Mouse (Mus musculus): ENCODE data around the gene Phc3. TPM values are rescaled to one million over a fixed set of nuclear protein-coding genes. Genes with fewer than 3 reads are reported as not detected.

Gene Phc3
- total and polyA plus RNA-seq, 3 experiments: 3.2 to 11.4 TPM; not detected in 1

GRCm38 (mm10) chr3:30896721-30897120, 72.5 kb downstream of the Phc3 start:
- no peaks in the 10 kb centered on the region for H3K9me3 ChIP-seq (replicated peaks; ENCODE audit: insufficient read depth, low read length)
- no peak for TF ChIP-seq USF1 (IDR thresholded peaks at IDR 0.05; ENCODE audit: low read depth, low read length)
- no peak for TF ChIP-seq MYC (IDR thresholded peaks at IDR 0.05; ENCODE audit: low read depth, low read length)
- no peak for TF ChIP-seq NELFE (IDR thresholded peaks at IDR 0.05; ENCODE audit: low read depth, low read length)
- no peak for TF ChIP-seq MYB (IDR thresholded peaks at IDR 0.05; ENCODE audit: low read depth, low read length)
- TF ChIP-seq POLR2AphosphoS2 (IDR thresholded peaks at IDR 0.05; ENCODE audit: low read length): no peak
- no peak for TF ChIP-seq ELF1 (IDR thresholded peaks at IDR 0.05; ENCODE audit: low read depth, low read length)
- no peak for TF ChIP-seq NRF1 (IDR thresholded peaks at IDR 0.05; ENCODE audit: insufficient read depth, low read depth, low read length, poor library complexity, severe bottlenecking)
- no peak for TF ChIP-seq GABPA (IDR thresholded peaks at IDR 0.05; ENCODE audit: low read depth, low read length)
- no peak for TF ChIP-seq JUND (IDR thresholded peaks at IDR 0.05; ENCODE audit: low read depth, low read length)
- no peak for TF ChIP-seq ZMIZ1 (IDR thresholded peaks at IDR 0.05; ENCODE audit: low read depth, low read length)
- no peak for TF ChIP-seq MAFK (IDR thresholded peaks at IDR 0.05; ENCODE audit: borderline replicate concordance, low read depth, low read length)
- no peak for TF ChIP-seq MAZ (IDR thresholded peaks at IDR 0.05; ENCODE audit: low read depth, low read length)
- no peak for TF ChIP-seq MXI1 (IDR thresholded peaks at IDR 0.05; ENCODE audit: low read depth, low read length)
- TF ChIP-seq POLR2A (IDR thresholded peaks at IDR 0.05; ENCODE audit: control insufficient read depth in 1 of 2, insufficient read depth in 1 of 2, low read depth in 1 of 2, low read length in 2 of 2, poor library complexity in 1 of 2): no peak
- TF ChIP-seq TBP (IDR thresholded peaks at IDR 0.05; ENCODE audit: low read depth, low read length): no peak
- no peak for TF ChIP-seq MAX (IDR thresholded peaks at IDR 0.05; ENCODE audit: low read length)
- TF ChIP-seq BHLHE40 (IDR thresholded peaks at IDR 0.05; ENCODE audit: borderline replicate concordance, low read depth, low read length): no peak
- TF ChIP-seq RCOR1 (IDR thresholded peaks at IDR 0.05; ENCODE audit: low read depth, low read length): no peak
- TF ChIP-seq ZNF384 (IDR thresholded peaks at IDR 0.05; ENCODE audit: low read depth, low read length): no peak
- no peak for TF ChIP-seq USF2 (IDR thresholded peaks at IDR 0.05; ENCODE audit: borderline replicate concordance in 1 of 2, insufficient read depth in 1 of 2, low read depth in 1 of 2, low read length in 2 of 2)
- H3K79me2 ChIP-seq (ENCODE audit: control insufficient read depth, insufficient read depth, low read length, poor library complexity): no peaks in the 10 kb centered on the region
- no peaks in the 10 kb centered on the region for H3K27me3 ChIP-seq (ENCODE audit: control insufficient read depth in 1 of 2, insufficient read depth in 2 of 2, low read length in 2 of 2)
- H3K9ac ChIP-seq (ENCODE audit: control insufficient read depth, low read depth, low read length, poor library complexity, severe bottlenecking): no peak overlapping the region
- no peak overlapping the region for H3K4me3 ChIP-seq (ENCODE audit: control insufficient read depth in 1 of 2, insufficient read depth in 1 of 2, low read depth in 2 of 2, low read length in 2 of 2)
- no peak for DNase-seq (ENCODE audit: low read depth, low spot score)
- peaks cover 0 to 2% of the 10 kb centered on the region in 2 experiments; a peak in 2 of 4 replicates for H3K36me3 ChIP-seq (ENCODE audit: control insufficient read depth in 1 of 2, insufficient read depth in 2 of 2, low read length in 2 of 2)
- 0 out of 4 replicates have a peak, but pooled peaks cover 0 to 3% of the 10 kb centered on the region in 2 experiments for H3K4me1 ChIP-seq (ENCODE audit: control insufficient read depth in 1 of 2, insufficient read depth in 2 of 2, low read length in 2 of 2)
- no peak overlapping the region for H3K27ac ChIP-seq (ENCODE audit: control insufficient read depth, low read depth, low read length)

- TF ChIP-seq MYC (IDR thresholded peaks at IDR 0.05; ENCODE audit: low read depth, low read length): no peak
- no peak for TF ChIP-seq ELF1 (IDR thresholded peaks at IDR 0.05; ENCODE audit: low read depth, low read length)
- TF ChIP-seq CHD2 (IDR thresholded peaks at IDR 0.05; ENCODE audit: low read length): no peak
- no peak for TF ChIP-seq MAX (IDR thresholded peaks at IDR 0.05; ENCODE audit: low read length)
- no peak for TF ChIP-seq BHLHE40 (IDR thresholded peaks at IDR 0.05; ENCODE audit: borderline replicate concordance, low read depth, low read length)
- no peak for TF ChIP-seq CTCF (IDR thresholded peaks at IDR 0.05 in 2 of 3, conservative IDR thresholded peaks at IDR 0.05 in 1 of 3; ENCODE audit: control insufficient read depth in 1 of 3, insufficient read depth in 1 of 3, low read depth in 2 of 3, low read length in 3 of 3, poor library complexity in 1 of 3, severe bottlenecking in 1 of 3)
- no peak for TF ChIP-seq JUND (IDR thresholded peaks at IDR 0.05; ENCODE audit: low read depth, low read length)
- TF ChIP-seq NELFE (IDR thresholded peaks at IDR 0.05; ENCODE audit: low read depth, low read length): no peak
- no peak for TF ChIP-seq ETS1 (IDR thresholded peaks at IDR 0.05; ENCODE audit: low read depth, low read length)
- TF ChIP-seq RCOR1 (IDR thresholded peaks at IDR 0.05; ENCODE audit: low read depth, low read length): no peak
- no peak for TF ChIP-seq NRF1 (IDR thresholded peaks at IDR 0.05; ENCODE audit: insufficient read depth, low read depth, low read length, poor library complexity, severe bottlenecking)
- no peak for DNase-seq (ENCODE audit: low read depth, low spot score)
- H3K27ac ChIP-seq (ENCODE audit: control insufficient read depth, low read depth, low read length): no peak overlapping the region
- H3K27me3 ChIP-seq (ENCODE audit: control insufficient read depth in 1 of 2, insufficient read depth in 2 of 2, low read length in 2 of 2): no peaks in the 10 kb centered on the region
- H3K4me3 ChIP-seq (ENCODE audit: control insufficient read depth in 1 of 2, insufficient read depth in 1 of 2, low read depth in 2 of 2, low read length in 2 of 2): no peak overlapping the region
- H3K79me2 ChIP-seq (ENCODE audit: control insufficient read depth, insufficient read depth, low read length, poor library complexity): no peaks in the 10 kb centered on the region
- H3K9ac ChIP-seq (ENCODE audit: control insufficient read depth, low read depth, low read length, poor library complexity, severe bottlenecking): no peak overlapping the region
- H3K9me3 ChIP-seq (replicated peaks; ENCODE audit: insufficient read depth, low read length): no peaks in the 10 kb centered on the region
- H3K36me3 ChIP-seq (ENCODE audit: control insufficient read depth in 1 of 2, insufficient read depth in 2 of 2, low read length in 2 of 2): no peaks in the 10 kb centered on the region
- H3K4me1 ChIP-seq (ENCODE audit: control insufficient read depth in 1 of 2, insufficient read depth in 2 of 2, low read length in 2 of 2): 0 out of 4 replicates have a peak, but pooled peaks cover 0 to 3% of the 10 kb centered on the region in 2 experiments
These were observed 80.2 kb downstream of the Phc3 start for GRCm38 (mm10) chr3:30889014-30889413.
